Mouse (Mus musculus) olfactory bulb, adult 2 months (tissue): ENCODE data around the gene Grtp1.
"Not testable (repeated sequence)": the region's sequence is repeated elsewhere in the genome, so short reads cannot be mapped to it uniquely, and the experiment has no call there.

Experiments
- CTCF ChIP-seq: fragments of 200-500 bp; IDR thresholded peaks from 2 replicates; pipeline ENCODE4 v1.5.1; 2012; ENCODE audit warnings: low read depth, mild to moderate bottlenecking, low read length, moderate library complexity; ENCODE audit not compliant: insufficient read depth
- POLR2A ChIP-seq: fragments of 200-500 bp; IDR thresholded peaks from 2 replicates; pipeline ENCODE4 v1.6.1; 2012; ENCODE audit warnings: mild to moderate bottlenecking, low read depth, low read length, moderate library complexity; ENCODE audit not compliant: insufficient read depth

DNA sequence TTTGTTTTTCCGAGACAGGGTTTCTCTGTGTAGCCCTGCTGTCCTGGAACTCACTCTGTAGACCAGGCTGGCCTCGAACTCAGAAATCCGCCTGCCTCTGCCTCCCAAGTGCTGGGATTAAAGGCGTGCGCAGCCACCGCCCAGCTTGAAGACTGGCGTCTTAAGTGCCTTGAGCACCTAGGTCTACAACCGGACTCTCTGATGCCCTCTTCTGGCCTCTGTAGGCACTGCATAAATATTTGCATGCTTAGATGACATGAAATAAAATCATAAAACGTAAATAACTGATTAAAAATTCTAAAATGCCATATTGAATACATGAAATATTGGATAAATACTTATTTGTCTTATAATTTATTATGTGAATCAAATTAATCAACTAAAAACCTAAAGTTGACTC is 68.2 kb downstream of the Grtp1 start:
- TF ChIP-seq POLR2A, CTCF: not testable (repeated sequence)
